Mouse (Mus musculus) liver, embryonic 14.5 days (tissue): ENCODE results near the gene Dpp8.

ENCODE experiments used
- CTCF ChIP-seq: IDR thresholded peaks from 2 replicates; pipeline ENCODE4 v1.5.1; 2016; ENCODE audit warnings: antibody characterized with exemption, low read depth, control low read depth
- EP300 ChIP-seq: IDR thresholded peaks from 2 replicates; pipeline ENCODE4 v1.6.1; 2016; ENCODE audit warnings: antibody characterized with exemption, low read depth

DNA sequence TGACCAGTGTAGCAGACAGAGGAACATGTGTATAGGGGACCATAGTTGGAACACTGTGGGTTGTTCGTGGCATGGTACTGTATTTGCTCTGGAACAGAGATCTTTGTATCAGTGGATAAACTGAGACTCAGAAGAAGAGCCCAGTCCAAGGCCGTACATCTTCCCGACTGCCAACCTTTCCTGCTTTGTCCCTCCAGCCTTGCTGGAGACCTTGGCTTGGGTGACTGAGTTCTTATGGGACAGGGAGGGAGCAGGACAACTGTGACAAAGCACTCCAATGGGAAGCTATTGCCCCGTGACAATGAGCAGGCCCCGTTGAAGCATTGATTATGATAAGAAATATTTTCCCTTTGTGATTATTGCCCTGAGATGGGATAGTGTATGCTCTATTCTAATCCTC, 79.5 kb downstream of the Dpp8 start:
- TF ChIP-seq CTCF (no peak), EP300 (no peak)
